Mouse (Mus musculus): ENCODE data around the gene Dcaf1. TPM values are rescaled to one million over a fixed set of nuclear protein-coding genes. Genes with fewer than 3 reads are reported as not detected.
A peak's percentile ranks its signal among the peaks of the same experiment; 100 is the strongest.

The Dcaf1 gene
- total and polyA plus RNA-seq, 2 experiments = 12.0 to 14.2 TPM

DNA sequence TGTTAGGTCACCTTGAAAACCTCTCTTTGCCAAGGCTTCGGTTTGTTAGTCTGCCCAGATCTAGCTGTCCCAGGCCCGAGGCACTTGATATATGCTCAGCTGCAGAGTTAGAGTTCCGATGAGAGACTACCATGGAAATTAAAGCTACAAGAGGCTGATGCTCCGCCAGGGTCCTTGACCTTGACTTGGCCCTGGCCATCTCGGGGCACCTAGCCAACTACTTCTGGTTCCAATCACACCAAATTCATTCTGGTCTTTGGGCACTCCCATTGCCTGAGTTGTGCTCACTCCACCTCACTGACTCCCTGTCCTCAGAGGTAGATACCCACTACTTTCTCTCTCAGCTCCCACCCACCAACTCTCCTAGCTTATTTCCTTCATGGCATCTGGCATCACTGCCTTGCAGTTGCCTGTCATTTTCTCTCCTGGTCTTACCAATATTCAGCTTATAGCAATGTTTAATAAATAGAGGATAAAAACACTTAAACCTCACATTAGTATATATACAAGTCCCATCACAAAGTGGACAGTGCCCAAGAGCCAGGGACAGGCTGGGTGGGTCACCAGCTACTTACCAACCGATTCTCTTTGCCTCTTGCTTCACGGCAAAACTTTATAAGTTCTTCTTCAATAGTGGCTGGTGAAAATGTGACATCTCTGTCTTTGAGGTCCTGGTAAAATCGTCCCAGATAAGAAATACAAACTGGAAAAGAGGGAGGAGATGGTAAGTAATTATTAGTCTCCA is 69.0 kb downstream of the Dcaf1 start:
- TF ChIP-seq CTCF (IDR thresholded peaks at IDR 0.05; ENCODE audit: low read depth, low read length) (no peak), POLR2A (IDR thresholded peaks at IDR 0.05; ENCODE audit: extremely low read depth, insufficient read depth, low read length) (no peak)

DNA sequence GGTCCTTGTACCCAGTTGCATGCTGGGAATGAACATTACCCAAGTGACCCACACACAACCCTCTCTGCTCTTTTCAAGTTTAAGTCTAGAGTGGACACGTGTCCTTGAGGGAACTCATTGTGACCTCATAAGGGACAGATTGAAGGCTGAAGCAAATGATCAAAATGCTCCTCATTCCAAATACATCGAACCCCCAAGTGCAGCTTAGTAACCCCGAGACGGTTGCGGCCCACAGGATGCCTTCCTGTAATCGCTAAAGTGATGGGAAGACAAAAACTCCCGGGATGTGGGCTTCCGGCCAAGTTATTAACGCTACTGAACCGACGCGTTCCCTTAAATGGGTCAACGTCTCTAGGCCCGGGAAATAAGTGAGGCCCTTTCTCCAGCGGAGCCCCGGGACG is 69.7 kb downstream of the Dcaf1 start:
- TF ChIP-seq CTCF (IDR thresholded peaks at IDR 0.05; ENCODE audit: low read depth, low read length) = no peak
- TF ChIP-seq POLR2A (IDR thresholded peaks at IDR 0.05; ENCODE audit: extremely low read depth, insufficient read depth, low read length) = no peak
- Histone ChIP-seq H3K9ac (ENCODE audit: low read depth, low read length) (peak overlapping the region; percentile 95), H3K79me2 (ENCODE audit: control insufficient read depth, insufficient read depth, low read length) (peaks cover 6% of the 10 kb centered on the region; the same call in 1 of the 2 replicates), H3K27me3 (ENCODE audit: control insufficient read depth, insufficient read depth, low read length) (no peaks in the 10 kb centered on the region), H3K4me3 (ENCODE audit: insufficient read depth, low read depth, low read length) (peak overlapping the region; percentile 89), H3K27ac (replicated peaks; ENCODE audit: insufficient read depth, low read depth, low read length) (peak overlapping the region; percentile 85), H3K4me1 (ENCODE audit: control insufficient read depth, insufficient read depth, low read length) (peaks cover 24% of the 10 kb centered on the region), H3K36me3 (ENCODE audit: control insufficient read depth, insufficient read depth, low read length) (peaks cover 24% of the 10 kb centered on the region)
- DNase-seq (ENCODE audit: extremely low read depth, low read depth, low spot score) = peak; percentile 36
- under 1% methylated on average over 17 of the region's 17 CpGs for WGBS

More for the DNA sequence above, 69.0 kb downstream of the Dcaf1 start:
- Histone ChIP-seq H3K79me2 (ENCODE audit: control insufficient read depth, insufficient read depth, low read length) (peaks cover 13% of the 10 kb centered on the region), H3K36me3 (ENCODE audit: control insufficient read depth, insufficient read depth, low read length) (peaks cover 24% of the 10 kb centered on the region), H3K27me3 (ENCODE audit: control insufficient read depth, insufficient read depth, low read length) (no peaks in the 10 kb centered on the region), H3K4me3 (ENCODE audit: insufficient read depth, low read depth, low read length) (peak overlapping the region; percentile 89; the same call in 1 of the 2 replicates), H3K9ac (ENCODE audit: low read depth, low read length) (peak overlapping the region; percentile 18; the same call in 1 of the 2 replicates), H3K4me1 (ENCODE audit: control insufficient read depth, insufficient read depth, low read length) (peaks cover 26% of the 10 kb centered on the region), H3K27ac (replicated peaks; ENCODE audit: insufficient read depth, low read depth, low read length) (peak overlapping the region; percentile 9; the same call in 1 of the 2 replicates)
- DNase-seq (ENCODE audit: extremely low read depth, low read depth, low spot score) = peak; percentile 63
- 12% methylated on average over 8 of the region's 8 CpGs for WGBS

DNA sequence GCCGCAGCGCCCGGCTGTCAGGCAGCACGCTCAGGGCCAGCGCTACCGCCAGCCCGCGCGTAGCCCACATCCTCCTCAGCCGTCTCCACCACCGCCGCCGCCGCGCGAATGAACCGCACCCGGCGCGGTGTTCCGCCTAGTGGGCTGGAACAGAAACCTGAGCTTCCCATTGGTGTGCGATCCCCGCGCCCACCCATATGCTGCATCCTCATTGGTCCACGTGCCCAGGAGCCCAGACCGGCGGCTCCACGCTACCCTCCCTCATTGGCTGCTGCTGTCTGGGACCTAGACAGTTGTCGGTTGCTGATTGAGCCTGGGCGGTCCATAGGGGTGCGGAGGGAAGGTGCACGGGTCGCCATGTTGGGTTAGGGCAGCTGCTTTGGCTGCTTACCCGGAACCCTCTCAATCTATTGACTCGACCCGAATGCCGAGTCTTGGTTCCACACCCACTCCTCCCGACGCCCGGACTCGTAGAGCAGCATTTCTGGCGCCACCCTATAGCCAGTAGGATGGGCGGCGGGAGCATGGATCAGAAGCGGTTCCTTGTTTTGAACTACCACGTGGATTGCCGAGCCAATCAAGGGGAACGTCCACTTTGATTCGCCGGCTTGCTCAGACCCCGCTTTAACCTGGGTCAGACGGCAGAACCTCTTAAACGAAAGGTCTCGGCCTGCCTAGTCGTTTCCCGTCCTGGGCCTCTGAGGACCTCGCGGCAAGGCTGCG is 70.3 kb downstream of the Dcaf1 start, which contains the start of gene Manf:
TSS of gene Manf (minus strand) at position 151 of the 723 bp plus-strand sequence.
- H3K4me1 ChIP-seq (ENCODE audit: control insufficient read depth, insufficient read depth, low read length) = peaks cover 24% of the 10 kb centered on the region
- peak within 1 kb of the TSS; percentile 89 for H3K27ac ChIP-seq (replicated peaks; ENCODE audit: insufficient read depth, low read depth, low read length)
- H3K4me3 ChIP-seq (ENCODE audit: insufficient read depth, low read depth, low read length) = peak within 1 kb of the TSS; percentile 89
- DNase-seq (ENCODE audit: extremely low read depth, low read depth, low spot score) = peak; percentile 95
- H3K79me2 ChIP-seq (ENCODE audit: control insufficient read depth, insufficient read depth, low read length) = peaks cover 6% of the 10 kb centered on the region; the same call in 1 of the 2 replicates
- H3K27me3 ChIP-seq (ENCODE audit: control insufficient read depth, insufficient read depth, low read length) = no peaks in the 10 kb centered on the region
- TF ChIP-seq CTCF (IDR thresholded peaks at IDR 0.05; ENCODE audit: low read depth, low read length) (no peak), POLR2A (IDR thresholded peaks at IDR 0.05; ENCODE audit: extremely low read depth, insufficient read depth, low read length) (peak; percentile 98)
- H3K9ac ChIP-seq (ENCODE audit: low read depth, low read length) = peak within 1 kb of the TSS; percentile 95
- WGBS = under 1% methylated on average over 59 of the region's 59 CpGs
- H3K36me3 ChIP-seq (ENCODE audit: control insufficient read depth, insufficient read depth, low read length) = peaks cover 24% of the 10 kb centered on the region

DNA sequence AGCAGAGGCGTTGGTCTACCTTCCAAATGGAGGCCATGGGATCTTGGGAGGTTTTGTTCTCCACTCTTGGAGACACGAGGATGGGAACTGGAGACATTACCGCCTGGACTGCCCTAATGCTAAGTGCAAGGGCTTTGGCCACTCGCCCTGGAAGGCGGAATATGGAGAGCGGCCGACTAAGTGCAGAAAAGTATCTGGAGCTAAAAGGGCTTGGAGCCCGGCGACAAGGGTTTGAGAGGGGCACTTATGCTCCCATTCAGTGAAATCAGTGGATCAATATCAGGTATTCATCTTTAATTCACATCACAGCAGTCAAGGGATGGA is 70.8 kb downstream of the Dcaf1 start:
- Histone ChIP-seq H3K4me3 (ENCODE audit: insufficient read depth, low read depth, low read length) (peak overlapping the region; percentile 72), H3K27me3 (ENCODE audit: control insufficient read depth, insufficient read depth, low read length) (no peaks in the 10 kb centered on the region), H3K36me3 (ENCODE audit: control insufficient read depth, insufficient read depth, low read length) (peaks cover 24% of the 10 kb centered on the region), H3K27ac (replicated peaks; ENCODE audit: insufficient read depth, low read depth, low read length) (peak overlapping the region; percentile 89), H3K79me2 (ENCODE audit: control insufficient read depth, insufficient read depth, low read length) (peaks cover 6% of the 10 kb centered on the region; the same call in 1 of the 2 replicates), H3K9ac (ENCODE audit: low read depth, low read length) (peak overlapping the region; percentile 74), H3K4me1 (ENCODE audit: control insufficient read depth, insufficient read depth, low read length) (peaks cover 22% of the 10 kb centered on the region)
- no peak for TF ChIP-seq CTCF (IDR thresholded peaks at IDR 0.05; ENCODE audit: low read depth, low read length)
- TF ChIP-seq POLR2A (IDR thresholded peaks at IDR 0.05; ENCODE audit: extremely low read depth, insufficient read depth, low read length) = no peak
- no peak for DNase-seq (ENCODE audit: extremely low read depth, low read depth, low spot score)
- 0% methylated on average over 9 of the region's 9 CpGs for WGBS

DNA sequence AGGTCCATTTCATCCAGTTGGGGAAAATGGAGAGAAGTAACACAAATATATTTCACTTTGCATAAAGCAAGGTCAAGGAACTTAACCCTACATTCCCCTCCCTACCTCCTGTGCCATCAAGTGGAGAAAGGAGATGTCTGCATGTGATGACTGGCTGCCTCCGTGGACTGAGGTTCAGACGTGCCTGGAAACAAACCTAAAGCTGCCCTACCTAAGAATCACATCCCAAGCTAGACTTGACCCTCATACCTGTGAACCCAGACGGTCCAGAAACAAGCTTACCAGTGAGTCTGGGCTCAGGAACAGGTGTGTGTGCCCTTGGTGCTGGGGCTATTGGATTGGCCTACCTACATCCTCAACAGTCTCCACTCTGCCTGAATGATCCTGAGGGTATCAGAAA is 71.7 kb downstream of the Dcaf1 start:
- peaks cover 19% of the 10 kb centered on the region for H3K4me1 ChIP-seq (ENCODE audit: control insufficient read depth, insufficient read depth, low read length)
- no peak overlapping the region for H3K27ac ChIP-seq (replicated peaks; ENCODE audit: insufficient read depth, low read depth, low read length)
- H3K36me3 ChIP-seq (ENCODE audit: control insufficient read depth, insufficient read depth, low read length) = peaks cover 20% of the 10 kb centered on the region
- no peak for DNase-seq (ENCODE audit: extremely low read depth, low read depth, low spot score)
- WGBS = 73% methylated on average over 3 of the region's 3 CpGs
- H3K79me2 ChIP-seq (ENCODE audit: control insufficient read depth, insufficient read depth, low read length) = peaks cover 6% of the 10 kb centered on the region; the same call in 1 of the 2 replicates
- TF ChIP-seq CTCF (IDR thresholded peaks at IDR 0.05; ENCODE audit: low read depth, low read length) = no peak
- no peak for TF ChIP-seq POLR2A (IDR thresholded peaks at IDR 0.05; ENCODE audit: extremely low read depth, insufficient read depth, low read length)
- no peak overlapping the region for H3K4me3 ChIP-seq (ENCODE audit: insufficient read depth, low read depth, low read length)
- no peak overlapping the region for H3K9ac ChIP-seq (ENCODE audit: low read depth, low read length)
- no peaks in the 10 kb centered on the region for H3K27me3 ChIP-seq (ENCODE audit: control insufficient read depth, insufficient read depth, low read length)
